Mouse (Mus musculus) small intestine, adult 2 months (tissue): ENCODE measurements at regions not wholly inside any gene's neighbourhood (a gene's known extent, or its start where the extent isn't known, plus 50 kb on each side); places are given as distances from the start of the nearest gene placed in this dataset.

ENCODE experiments used
- H3K27ac ChIP-seq: fragments of 200-500 bp; 2 replicates; pipeline ENCODE4 v1.5.1; 2012; ENCODE audit warnings: low read depth, low read length, control low read depth, inconsistent platforms; ENCODE audit not compliant: insufficient read depth
- H3K27me3 ChIP-seq: fragments of 200-500 bp; 2 replicates; pipeline ENCODE4 v1.6.1; 2012; ENCODE audit warnings: mild to moderate bottlenecking, moderate library complexity, low read length, inconsistent platforms; ENCODE audit not compliant: control insufficient read depth, insufficient read depth
- H3K36me3 ChIP-seq: fragments of 200-500 bp; 2 replicates; pipeline ENCODE4 v1.6.1; 2012; ENCODE audit warnings: mild to moderate bottlenecking, low read length, control low read depth, inconsistent platforms; ENCODE audit not compliant: control insufficient read depth, insufficient read depth
- H3K4me1 ChIP-seq: fragments of 200-500 bp; 2 replicates; pipeline ENCODE4 v1.6.1; 2012; ENCODE audit warnings: low read length, inconsistent platforms, mixed read lengths; ENCODE audit not compliant: control insufficient read depth, insufficient read depth, insufficient read length
- H3K4me3 ChIP-seq: fragments of 200-500 bp; 2 replicates; pipeline ENCODE4 v1.5.1; 2012; ENCODE audit warnings: low read depth, mild to moderate bottlenecking, control low read depth, inconsistent platforms, low read length, moderate library complexity
- CTCF ChIP-seq: fragments of 200-500 bp; IDR thresholded peaks from 2 replicates; pipeline ENCODE4 v1.5.1; 2012; ENCODE audit warnings: low read depth, mild to moderate bottlenecking, control low read depth, inconsistent platforms, low read length, moderate library complexity, mixed read lengths; ENCODE audit not compliant: insufficient replicate concordance, insufficient read length; ENCODE audit errors: extremely low read depth
- POLR2A ChIP-seq: fragments of 200-500 bp; IDR thresholded peaks from 2 replicates; pipeline ENCODE4 v1.6.1; 2012; ENCODE audit warnings: low read depth, mild to moderate bottlenecking, control low read depth, inconsistent platforms, low read length, moderate library complexity
- WGBS: fragments of 180-500 bp; shearing (Covaris S2); methylation state at CpG from one replicate; pipeline ENCODE4 v1.1.7; 2018; 5-methylcytosine and 5-hydroxymethylcytosine counted together

- Histone ChIP-seq H3K27me3 (no peaks in the 10 kb centered on the region), H3K4me3 (no peak overlapping the region), H3K27ac (no peak overlapping the region), H3K4me1 (peaks cover 4% of the 10 kb centered on the region; the same call in 1 of the 2 replicates), H3K36me3 (no peaks in the 10 kb centered on the region)
- WGBS = 82% methylated on average over 4 of the region's 4 CpGs
- no peak for TF ChIP-seq POLR2A
- no peak for TF ChIP-seq CTCF
Observed at GRCm38 (mm10) chr3:137798769-137799168, 65.5 kb upstream of the H2afz start.

GRCm38 (mm10) chr3:137801402-137802020, 62.8 kb upstream of the H2afz start:
- Histone ChIP-seq H3K27ac (no peak overlapping the region), H3K27me3 (no peaks in the 10 kb centered on the region), H3K36me3 (no peaks in the 10 kb centered on the region), H3K4me1 (peaks cover 4% of the 10 kb centered on the region; the same call in 1 of the 2 replicates), H3K4me3 (no peak overlapping the region)
- WGBS = 27% methylated on average over 6 of the region's 6 CpGs
- no peak for TF ChIP-seq POLR2A
- TF ChIP-seq CTCF = no peak

GRCm38 (mm10) chr3:137807423-137807822, 56.9 kb upstream of the H2afz start:
- Histone ChIP-seq H3K4me3 (no peak overlapping the region), H3K36me3 (no peaks in the 10 kb centered on the region), H3K27ac (no peak overlapping the region), H3K27me3 (no peaks in the 10 kb centered on the region), H3K4me1 (no peaks in the 10 kb centered on the region)
- no peak for TF ChIP-seq CTCF
- TF ChIP-seq POLR2A = no peak
- 36% methylated on average over 1 of the region's 1 CpGs for WGBS

GRCm38 (mm10) chr3:137807913-137808684, 56.2 kb upstream of the H2afz start:
- WGBS = 39% methylated on average over 5 of the region's 5 CpGs
- TF ChIP-seq POLR2A = no peak
- no peak for TF ChIP-seq CTCF
- H3K4me3 ChIP-seq = no peak overlapping the region

GRCm38 (mm10) chr3:137810123-137810522, 54.2 kb upstream of the H2afz start:
- Histone ChIP-seq H3K27me3 (no peaks in the 10 kb centered on the region), H3K36me3 (no peaks in the 10 kb centered on the region), H3K4me3 (no peak overlapping the region), H3K4me1 (no peaks in the 10 kb centered on the region), H3K27ac (no peak overlapping the region)
- no peak for TF ChIP-seq CTCF
- no peak for TF ChIP-seq POLR2A
- 67% methylated on average over 3 of the region's 3 CpGs for WGBS

More at GRCm38 (mm10) chr3:137807913-137808684, 56.2 kb upstream of the H2afz start:
- no peaks in the 10 kb centered on the region for H3K4me1 ChIP-seq
- no peak overlapping the region for H3K27ac ChIP-seq
- no peaks in the 10 kb centered on the region for H3K27me3 ChIP-seq
- H3K36me3 ChIP-seq = no peaks in the 10 kb centered on the region
